Mouse (Mus musculus): Measurements from ENCODE around the gene Emp3.
"Not testable (repeated sequence)": the region's sequence is repeated elsewhere in the genome, so short reads cannot be mapped to it uniquely, and the experiment has no call there.

Gene Emp3

DNA sequence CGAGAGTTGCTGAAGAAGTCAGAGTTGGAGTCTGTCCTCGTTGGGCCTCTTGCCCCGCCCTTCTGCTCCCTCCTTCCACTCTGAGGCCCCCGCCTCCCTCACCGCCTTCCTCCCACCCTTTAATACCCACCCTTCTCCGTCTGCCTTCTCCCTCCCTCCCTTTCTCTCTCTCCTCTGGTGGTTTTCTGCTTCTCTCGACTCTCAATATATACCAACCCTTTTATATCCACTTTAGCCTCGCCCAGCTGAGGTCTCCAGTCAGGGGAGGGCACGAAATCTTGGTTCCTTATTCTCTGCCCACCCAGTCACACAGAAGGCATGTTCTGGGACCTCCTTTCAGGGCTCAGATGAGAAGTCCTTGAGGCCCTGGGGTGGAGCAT, at the start of gene Emp3:
TSS of gene Emp3 (minus strand) at position 163 of the 380 bp plus-strand sequence.
- DNase-seq (ENCODE audit: low spot score): peak; percentile 61

DNA sequence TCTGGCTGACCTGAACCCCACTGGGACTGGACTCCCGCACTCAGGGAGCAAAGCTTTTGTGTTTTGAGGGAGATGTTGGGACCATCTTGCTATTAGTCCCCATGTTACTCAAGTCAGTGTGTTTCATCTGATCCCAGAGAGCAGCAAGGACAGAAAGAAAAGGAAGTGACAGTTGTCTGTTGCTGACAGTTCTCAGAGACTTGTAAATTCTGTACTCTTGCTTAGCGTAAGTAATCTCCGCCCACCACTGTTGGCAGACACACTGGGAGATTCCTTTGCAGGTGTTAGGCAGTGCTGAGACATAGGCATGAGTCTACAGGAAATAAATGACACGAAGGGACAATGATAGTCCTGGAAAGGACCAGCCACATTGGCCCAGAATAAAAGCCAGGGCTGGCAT, 35.4 kb upstream of the Emp3 start:
- DNase-seq (ENCODE audit: low spot score): no peak

DNA sequence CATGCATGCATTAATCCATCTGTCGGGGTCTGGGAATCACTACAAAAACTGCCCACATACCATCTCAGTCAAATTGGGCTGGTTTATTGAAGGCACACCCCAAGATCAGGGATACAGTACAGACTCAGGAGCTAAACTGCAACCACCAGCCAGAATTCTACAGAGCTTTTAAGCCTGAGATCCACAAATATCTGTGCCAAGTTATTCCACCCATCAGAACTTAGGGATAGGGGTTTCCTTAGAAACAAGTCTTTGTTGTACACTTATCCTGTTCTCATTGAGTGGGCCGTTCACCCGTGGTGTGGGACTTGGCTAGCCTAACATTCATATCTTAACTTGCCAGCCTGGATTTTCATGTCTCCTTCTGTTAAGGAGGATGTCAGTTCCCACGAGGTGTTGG, 27.9 kb upstream of the Emp3 start:
- no peak for DNase-seq (ENCODE audit: low spot score)

DNA sequence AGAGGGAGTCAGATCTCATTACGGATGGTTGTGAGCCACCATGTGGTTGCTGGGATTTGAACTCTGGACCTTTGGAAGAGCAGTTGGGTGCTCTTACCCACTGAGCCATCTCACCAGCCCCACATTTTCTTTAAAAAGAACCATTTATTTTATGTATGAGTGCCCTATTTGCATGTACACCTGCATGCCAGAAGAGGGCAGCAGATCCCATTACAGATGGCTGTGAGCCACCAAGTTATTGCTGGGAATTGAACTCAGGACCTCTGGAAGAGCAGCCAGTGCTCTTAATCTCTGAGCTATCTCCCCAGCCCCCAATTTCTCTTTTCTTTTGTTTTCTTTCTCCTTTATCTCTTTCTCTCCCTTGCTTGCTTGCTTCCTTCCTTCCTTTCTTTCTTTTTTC, 22.1 kb upstream of the Emp3 start:
- DNase-seq (ENCODE audit: low spot score): not testable (repeated sequence)

DNA sequence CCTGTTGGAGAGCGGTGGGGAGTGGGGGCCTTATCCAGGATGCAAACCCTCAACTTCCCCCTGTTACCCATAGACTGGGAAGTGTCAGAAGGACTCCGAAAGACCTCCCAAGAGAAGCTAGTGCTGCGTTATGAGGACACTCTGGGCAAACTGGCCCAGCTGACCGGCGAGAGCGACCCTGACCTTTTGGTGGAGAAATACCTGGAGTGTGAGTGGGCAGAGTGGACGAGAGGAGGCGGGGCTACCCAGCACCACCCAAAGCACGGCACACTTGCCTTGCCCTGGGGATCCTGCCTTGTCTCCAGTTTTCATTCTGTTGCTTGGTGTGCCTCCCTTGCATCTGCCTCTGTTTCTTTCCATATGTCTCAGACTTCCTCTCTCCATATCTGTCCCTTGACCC, 20.8 kb upstream of the Emp3 start:
- DNase-seq (ENCODE audit: low spot score): no peak

DNA sequence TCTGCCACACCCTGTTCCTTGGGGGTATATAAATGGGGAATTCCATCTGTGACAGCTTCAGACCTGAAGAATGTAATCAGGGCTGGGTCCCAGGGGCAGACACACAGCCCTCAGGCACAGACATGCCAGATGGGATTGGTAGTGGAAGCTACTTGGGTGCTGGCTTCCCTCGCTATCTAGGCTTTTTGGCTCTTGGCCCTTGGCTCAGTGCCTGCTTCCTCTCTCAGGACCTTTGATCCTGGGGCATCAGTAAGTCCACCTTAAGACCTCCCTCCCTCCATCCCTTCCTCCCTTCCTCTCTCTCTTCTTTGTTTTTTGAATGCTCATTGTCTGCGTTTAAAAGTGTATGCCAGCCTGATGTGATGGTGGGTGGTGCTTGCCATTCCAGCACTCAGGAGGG, 18.6 kb upstream of the Emp3 start:
- no peak for DNase-seq (ENCODE audit: low spot score)

DNA sequence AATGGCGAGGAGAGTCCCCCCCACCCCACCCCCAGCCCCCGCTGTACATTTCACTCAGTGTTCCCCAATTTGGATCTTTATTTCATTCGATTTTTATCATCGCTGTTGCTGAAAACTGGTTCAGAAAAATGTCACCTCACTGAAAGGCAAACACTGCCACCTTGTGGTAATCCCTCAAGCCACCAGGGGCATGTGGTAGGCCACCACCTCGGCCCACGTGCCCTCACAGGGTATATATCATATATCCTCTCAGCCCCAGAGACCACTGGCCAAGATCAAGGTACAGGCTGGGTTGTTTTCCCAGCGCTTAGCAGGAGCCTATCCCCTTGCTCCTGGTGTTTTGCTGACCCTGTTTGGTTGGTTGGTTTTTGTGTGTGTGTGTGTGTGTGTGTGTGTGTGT, 13.9 kb upstream of the Emp3 start:
- DNase-seq (ENCODE audit: low spot score): peak; percentile 75

DNA sequence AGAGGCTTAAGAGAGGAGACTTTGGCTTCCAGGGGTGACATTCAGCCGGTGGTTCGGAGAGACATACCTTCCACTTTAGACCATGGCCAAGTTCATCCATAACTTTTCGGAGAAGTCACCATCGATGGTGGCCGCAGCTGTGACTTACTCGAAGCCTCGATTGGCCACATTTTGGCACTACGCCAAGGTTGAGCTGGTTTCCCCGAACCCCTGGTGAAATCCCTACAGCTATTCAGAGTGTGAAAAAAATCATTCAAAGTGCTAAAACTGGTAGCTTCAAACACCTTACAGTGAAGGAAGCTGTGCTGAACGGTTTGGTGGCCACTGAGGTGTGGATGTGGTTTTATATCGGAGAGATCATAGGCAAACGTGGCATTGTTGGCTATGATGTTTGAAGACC, 12.6 kb upstream of the Emp3 start:
- not testable (repeated sequence) for DNase-seq (ENCODE audit: low spot score)

DNA sequence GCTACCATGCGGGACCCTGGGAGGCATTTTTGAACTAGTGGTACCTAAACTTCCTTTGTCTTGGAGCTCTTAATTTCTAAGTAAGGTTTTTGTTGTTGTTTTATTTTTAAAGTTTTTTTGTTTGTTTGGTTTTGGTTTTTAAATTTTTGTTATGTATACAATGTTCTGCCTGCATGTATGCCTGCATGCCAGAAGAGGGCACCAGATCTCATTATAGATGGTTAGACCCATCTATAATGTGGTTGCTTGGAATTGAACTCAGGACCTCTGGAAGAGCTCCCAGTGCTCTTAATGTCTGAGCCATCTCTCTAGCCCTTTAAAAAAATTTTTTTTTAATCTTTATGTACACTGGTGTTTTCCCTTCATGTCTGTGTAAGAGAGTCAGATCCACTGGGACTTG, 8.5 kb upstream of the Emp3 start:
- DNase-seq (ENCODE audit: low spot score): no peak

DNA sequence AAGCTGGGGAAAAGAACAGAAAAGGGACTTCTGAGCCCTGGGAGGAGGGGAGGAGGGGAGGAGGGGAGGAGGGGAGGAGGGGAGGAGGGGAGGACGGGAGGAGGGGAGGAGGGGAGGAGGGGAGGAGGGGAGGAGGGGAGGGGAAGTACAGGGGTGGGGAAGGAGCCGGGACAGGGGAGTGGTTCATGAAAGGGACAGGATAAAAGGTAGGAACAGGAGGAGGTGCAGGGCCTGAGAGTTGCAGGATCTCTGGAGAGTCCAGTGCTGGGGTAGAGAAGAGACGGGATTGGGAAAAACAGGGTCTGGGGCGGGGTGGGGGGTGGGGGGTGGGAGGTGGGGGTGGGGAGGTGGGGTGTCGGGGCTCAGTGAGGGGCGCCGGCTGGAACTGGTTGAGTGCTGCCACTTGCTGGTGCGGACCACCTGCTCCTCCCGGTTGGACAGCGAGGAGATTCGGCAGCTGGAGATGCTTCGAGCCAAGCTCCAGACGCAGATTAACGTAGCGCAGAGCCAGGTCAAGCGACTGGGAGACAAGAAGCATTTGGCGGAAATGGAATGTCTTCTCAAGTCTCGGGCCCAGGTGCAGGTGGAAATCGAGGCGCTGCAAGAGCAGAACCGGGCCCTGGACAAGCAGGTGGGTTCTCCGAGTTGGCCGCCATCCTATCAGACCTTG, 7.6 kb upstream of the Emp3 start:
- no peak for DNase-seq (ENCODE audit: low spot score)

DNA sequence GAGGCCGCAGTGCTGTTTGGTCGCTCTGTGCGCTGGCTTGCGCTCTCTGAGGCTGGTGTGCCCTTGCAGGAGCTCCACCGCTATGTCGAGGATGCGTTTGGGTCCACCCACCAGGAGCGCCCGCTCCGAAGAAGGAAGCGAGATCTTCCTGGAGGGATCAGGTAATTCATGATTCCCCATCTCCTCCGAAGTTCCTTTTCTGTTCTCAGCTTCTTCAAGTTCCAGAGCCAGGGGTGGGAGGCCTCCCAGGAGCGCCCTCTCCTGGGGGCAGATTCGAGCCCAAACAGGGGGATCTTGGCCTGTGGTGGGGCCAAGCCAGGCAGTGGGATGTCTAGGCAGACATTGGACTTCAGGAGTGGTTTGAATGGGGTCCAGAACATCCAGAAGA, 3.2 kb upstream of the Emp3 start:
- DNase-seq (ENCODE audit: low spot score): peak; percentile 26

DNA sequence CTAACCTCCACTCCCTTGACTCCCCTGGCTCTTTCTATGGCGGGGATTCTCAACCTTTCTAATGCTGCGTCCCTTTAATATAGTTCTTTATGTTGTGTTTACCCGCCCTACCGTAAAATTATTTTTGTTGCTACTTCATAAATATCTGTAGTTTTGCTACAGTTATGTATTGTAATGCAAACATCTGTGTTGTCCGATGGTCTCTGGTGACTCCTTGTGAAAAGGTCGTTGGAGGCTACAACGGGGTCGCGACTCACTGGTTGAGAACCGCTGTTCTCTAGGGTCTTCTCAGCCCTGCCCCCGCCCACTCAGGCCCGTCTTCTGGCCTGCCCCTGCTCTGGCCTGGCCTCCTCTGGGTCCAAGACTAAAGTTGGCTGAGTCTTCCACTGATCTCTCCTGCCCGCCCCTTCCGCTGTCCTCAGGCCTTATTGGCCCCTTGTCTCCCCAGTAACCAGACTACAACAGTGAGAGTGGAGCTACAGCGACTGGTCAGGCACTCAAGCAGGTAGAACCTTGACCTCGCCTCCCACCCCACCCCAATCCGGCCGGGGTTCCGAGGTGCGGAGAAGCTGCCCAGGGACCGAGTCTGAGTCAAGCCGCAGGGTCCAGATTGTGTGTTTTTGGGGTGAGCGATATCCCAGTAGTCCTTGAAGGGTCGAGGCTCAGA, 2.7 kb upstream of the Emp3 start, which contains the start of gene Ccdc114:
TSS of gene Ccdc114 (plus strand) at position 311 of the 667 bp plus-strand sequence.
- peak; percentile 85 for DNase-seq (ENCODE audit: low spot score)

DNA sequence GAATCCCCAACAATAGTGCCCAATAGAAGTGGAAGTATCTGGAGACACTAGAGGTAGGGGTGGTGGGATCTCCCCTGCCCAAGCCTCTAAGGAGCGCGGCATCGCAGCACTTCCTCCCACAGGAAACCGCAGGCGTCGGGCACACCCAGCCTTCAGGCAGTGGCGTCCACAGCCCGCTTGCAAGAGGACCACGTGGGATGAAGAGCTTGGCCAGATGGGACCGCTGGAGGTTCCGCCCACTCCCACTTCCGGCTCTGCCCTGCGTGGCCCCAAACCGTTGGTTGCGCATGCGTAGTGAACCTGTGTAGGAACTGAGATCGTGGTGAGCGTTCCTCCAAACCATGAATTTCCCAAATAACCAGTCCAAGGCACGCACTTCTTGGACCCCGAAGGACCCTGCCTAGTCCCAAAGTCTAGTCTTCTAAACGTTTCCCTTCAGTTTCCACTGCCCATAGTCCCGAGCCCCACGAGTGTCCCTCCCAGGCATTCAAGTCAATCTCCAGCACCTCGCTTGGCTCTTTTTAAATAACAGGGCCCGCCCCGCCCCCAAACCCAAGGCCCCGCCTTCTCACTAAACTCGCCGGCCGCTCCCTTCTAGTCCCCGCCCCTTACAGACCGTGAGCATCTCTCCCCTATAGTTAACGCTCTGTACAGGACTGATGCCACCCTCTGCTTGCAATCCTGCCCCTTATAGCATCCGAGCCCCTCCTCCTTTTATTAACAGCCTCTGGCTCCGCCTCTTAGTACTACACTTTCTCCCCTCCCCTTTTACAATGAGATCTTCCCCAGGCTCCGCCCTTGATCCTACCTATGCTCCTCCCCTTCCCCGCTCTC, 1.9 kb upstream of the Emp3 start:
- peak; percentile 98 for DNase-seq (ENCODE audit: low spot score)

DNA sequence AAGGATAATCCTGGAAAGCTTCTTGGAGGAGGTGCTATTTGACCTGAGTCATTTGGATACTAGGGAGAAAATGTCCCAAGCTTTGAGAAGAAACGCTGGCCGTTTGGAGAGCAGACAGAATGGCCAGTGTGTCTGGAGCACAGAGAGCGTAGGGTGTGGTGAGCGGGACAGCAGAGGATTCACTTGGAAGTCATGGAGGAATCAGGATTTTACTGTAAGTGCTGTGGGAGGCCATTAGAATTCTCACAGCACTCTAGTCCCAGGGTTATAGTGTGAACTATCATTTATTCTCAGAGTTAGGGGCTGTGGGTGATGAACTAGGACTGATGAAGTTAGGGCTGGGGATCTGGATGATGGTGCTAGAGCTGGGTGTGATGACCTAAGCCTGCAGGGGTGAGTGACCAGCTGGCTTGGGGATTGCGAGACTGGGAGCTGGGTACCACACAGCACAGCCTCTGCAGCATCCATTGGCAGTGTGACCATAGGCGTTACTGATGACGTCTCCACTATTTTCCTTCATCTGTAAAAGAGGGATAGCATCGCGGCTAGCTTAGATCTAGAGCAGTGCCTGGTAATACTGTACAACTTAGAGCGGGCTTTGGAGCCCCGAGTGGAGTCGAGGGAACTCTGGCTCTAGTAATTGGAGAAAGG, 871 bp upstream of the Emp3 start:
- no peak for DNase-seq (ENCODE audit: low spot score)

DNA sequence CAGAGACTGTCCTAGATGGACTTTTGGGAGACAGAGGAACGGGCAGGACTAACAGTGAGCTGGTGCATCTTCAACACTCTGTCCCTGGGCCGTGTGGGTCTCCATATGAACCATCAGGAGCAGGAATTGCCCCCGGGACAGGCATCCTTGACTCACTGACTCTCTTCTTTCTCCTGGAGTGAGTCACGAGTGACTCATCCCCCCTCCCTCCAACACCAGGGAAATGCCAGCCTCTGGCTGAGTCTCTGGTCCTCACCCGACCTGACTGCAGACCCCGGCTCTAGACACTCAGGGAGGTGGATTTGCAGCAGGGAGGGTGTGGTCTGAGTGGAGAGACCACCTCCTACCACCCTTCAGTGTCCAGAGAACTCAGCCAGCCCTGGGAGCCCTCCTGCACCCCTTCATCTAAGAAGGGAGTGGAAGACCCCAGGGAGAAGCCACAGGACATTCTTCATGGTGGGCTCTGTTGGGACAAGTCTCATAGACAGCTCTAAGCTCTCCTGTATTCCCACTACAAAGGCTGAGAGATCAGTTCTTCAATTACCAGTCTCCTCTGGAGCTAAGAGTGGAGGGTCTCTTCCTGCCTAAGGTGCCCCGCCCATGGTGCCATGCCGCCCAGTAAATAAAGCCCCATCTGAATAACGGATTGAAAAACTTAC, 492 bp downstream of the Emp3 start:
- no peak for DNase-seq (ENCODE audit: low spot score)

DNA sequence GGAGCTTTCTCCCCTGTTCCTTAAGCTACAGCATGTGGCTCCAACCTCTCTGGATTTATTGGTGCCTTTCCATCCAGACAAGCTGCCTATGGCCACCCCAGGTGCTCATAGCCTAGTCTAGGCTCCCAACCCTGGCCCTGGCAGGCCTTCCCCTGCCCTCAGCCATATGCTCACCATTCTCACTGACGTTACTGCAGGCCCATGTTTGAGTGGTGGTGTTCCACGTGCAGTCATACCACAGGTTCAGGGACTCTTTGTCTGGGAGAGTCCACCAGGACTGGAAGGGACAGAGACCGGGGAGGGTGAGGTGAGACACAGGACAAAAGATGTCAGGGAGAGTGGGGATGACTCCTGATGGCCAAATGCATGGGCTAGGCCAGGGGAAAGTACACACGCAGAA, 1.4 kb downstream of the Emp3 start:
- DNase-seq (ENCODE audit: low spot score): no peak

DNA sequence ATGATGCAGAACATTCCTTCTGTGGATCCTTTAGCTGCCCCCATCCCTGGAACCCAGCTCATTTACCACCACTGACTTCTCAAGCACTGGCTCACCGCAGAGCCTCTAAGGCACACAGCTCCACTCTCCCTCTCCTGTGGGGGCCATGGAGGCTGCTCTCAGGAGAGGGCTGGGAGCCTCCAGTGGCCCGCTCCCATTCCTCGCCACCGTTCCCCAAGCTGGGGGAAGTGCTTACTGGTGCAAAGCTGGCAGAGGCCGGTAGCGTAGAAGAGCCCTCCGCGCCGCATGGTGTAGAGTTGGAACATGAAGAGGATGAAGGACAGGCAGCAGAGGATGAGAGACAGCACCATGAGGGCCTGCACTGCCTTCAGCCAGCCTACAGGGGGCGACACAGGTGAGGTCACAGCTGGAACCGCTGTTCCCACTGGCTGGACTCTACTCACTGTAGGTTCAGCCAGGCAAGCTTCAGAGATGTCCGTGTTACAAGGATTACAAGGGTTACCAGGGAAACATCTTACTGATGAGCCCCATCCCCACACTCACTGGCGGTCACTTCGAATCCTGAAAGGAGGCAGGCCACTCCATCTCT, 2.0 kb downstream of the Emp3 start:
- no peak for DNase-seq (ENCODE audit: low spot score)

DNA sequence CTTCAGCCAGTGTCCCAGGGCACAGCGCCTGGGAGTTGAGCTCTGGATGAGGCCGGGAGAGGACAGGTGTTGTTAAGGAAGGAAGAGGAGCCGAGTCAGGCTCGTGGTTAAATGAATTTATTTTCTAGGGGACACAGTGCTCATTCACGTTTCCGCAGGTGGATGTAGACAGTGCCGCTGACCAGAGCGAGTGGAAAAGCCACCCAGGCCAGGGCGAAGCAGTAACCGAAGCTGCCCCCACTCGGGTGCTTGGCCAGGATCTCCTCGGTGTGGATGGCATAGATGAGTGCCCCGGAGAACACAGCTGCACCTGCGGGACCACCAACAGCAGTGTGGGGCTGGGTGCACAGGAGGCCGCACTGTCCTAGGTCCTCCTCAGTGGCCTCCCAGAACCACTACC, 3.3 kb downstream of the Emp3 start:
- no peak for DNase-seq (ENCODE audit: low spot score)

DNA sequence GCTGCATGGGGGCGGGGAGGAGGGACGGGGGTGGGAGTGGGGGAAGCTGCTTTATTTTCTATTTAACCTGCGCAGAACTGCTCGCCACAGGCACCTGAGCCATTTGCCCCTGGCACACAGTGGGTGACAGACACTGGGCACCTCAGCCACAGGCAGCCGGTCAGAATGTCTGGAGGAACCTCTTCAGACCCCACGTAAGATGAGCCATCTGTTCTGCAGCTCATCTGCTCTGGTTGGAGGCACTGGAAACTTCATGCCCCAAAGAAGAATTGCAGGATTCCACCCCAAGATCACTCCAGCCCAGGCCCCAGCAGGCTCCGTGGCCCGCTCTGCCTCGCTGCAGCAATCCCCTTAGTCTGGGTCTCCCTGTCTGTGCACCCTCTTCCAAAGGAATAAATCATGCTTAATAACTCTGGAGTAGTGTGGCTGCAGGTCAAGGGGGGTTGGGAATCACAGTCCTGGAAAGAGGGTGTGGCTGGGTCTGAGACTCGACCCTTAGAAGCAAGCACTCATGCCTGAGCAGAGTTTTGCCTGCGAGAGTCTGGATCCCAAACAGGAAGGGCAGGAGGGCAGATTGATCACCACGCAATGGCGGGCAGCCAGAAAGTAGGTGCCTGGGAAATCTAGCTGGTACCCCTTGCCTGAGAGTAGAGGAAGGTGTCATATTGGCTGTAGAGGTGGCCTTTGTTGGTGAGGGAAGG, 4.0 kb downstream of the Emp3 start:
- DNase-seq (ENCODE audit: low spot score): no peak

DNA sequence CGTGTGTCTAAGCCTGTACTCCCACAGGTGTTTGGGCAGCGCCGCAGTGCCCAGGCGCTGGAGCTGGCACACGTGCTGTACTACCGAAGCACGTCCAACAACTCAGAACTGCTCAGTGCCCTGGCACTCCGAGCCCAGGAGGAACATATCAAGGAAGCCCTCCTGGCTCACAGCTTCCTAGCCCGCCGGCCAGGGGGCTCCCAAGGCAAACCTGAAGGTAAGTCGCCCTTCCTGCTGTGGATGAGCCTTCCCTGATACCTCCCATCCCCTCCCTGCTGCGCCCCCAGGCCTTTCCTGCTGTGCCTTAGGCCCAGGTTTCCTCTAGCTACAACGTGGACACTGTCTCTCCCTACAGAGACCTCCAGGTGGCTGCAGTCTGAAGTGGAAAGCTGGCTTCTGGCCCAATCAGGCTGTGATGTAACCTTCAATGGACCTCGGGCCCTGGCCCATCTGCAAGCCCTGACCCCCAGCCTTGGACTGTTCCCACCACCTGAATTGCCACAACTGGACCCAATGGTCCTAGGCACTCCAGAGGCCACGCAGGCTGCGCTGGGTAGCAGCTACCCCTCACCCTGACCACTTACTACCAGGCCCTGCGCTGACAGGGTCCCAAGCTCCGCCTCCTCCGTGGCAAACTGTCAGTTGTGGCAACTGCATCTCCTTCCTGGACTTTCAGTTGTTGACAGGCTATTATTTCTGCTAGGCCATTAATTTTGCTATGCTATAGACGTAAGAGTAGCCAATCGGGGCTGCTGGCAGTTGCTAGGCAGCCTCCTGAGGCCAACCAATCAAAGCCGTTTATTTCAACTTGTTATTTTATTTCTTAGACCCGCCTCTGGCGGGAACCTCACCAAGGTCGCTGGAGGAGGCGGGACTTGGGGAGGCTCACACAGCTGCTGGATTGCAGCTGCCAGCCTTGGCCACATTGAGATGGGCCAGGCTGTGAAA, 4.9 kb downstream of the Emp3 start:
- peak; percentile 85 for DNase-seq (ENCODE audit: low spot score)
